Mouse (Mus musculus) heart, postnatal 0 days (tissue): ENCODE data around the gene H2afj.

Experiments
- CTCF ChIP-seq: IDR thresholded peaks from 2 replicates; pipeline ENCODE4 v1.5.1; 2016; ENCODE audit warnings: antibody characterized with exemption, control low read depth, low read depth
- EP300 ChIP-seq: IDR thresholded peaks from 2 replicates; pipeline ENCODE4 v1.6.1; 2016; ENCODE audit warnings: antibody characterized with exemption, low read depth

- TF ChIP-seq CTCF (no peak), EP300 (no peak)
These were observed 20.6 kb downstream of the H2afj start for GRCm38 (mm10) chr6:136828681-136829080.
